Mouse (Mus musculus) heart, postnatal 25 days (tissue): ENCODE measurements around the gene Rhobtb3. TPM values are rescaled to one million over a fixed set of nuclear protein-coding genes. Genes with fewer than 3 reads are reported as not detected.

Experiments used
- DNase-seq: peaks from one replicate; pipeline ENCODE4 v3.0.0; 2022; ENCODE audit warnings: low spot score
- intact Hi-C: fragments of 180-260 bp; cut with DNase I; formaldehyde crosslinking; loops from one replicate; pipeline ENCODE4 v1.15.1; 2025
- total RNA-seq, 2 experiments: library from RNA; stranded (reverse); gene quantifications; 2 replicates each; pipeline ENCODE4 v1.2.3; 2021

Gene Rhobtb3
- 10 to 100 TPM; 14.5 to 16.3 TPM for total RNA-seq

- intact Hi-C loops, result loop anchor here (1.0 kb wide), 1 partner anchor 75 kb away; the partner anchor contains the start of gene Rfesd
- DNase-seq, result peak; percentile 56
Observed at GRCm38 (mm10) chr13:75943189-75944043, at the start of gene Rhobtb3. Rhobtb3 (minus strand) TSS chr13:75943925.

DNA sequence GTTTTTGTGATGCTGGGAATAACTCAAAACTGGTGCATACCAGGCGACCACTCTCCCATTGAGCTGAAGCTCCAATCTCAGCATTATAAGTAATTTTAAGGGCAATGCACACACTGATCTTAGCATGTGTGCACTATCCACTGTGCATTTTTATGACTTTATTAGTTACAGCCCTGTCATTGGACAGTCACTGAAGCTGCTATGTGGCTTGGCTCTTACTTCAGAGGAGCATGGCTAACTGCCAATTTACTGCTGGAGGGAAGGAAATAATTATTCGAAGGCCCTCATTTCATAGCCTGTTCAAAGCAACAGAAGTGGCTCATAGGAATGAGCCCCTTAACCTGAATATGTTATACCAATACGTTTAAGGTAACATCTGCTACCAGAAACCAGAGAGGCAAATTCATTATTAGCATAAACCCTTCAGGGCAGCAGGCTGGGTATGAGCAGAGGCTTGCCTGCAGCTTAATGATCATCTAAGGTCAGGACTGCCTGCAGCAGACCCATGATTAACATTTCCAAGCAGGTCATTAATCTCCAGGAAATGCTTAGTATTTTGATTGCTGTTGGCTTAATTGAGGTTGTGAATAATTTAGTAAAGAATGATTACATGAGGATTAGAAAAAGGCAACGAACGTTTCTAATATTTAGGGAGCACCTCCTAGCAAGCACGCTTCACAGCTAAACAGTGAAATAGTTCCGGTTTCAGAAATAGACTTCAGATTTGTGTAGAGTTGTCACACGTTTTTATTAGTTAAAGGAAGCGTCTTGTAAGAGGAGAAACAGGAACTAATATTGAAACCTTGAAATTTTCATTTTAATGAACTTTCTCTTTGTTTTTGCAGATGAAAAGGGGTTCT lies 48.7 kb upstream of the Rhobtb3 start:
- intact Hi-C loops, result no loop called here
- no peak for DNase-seq

DNA sequence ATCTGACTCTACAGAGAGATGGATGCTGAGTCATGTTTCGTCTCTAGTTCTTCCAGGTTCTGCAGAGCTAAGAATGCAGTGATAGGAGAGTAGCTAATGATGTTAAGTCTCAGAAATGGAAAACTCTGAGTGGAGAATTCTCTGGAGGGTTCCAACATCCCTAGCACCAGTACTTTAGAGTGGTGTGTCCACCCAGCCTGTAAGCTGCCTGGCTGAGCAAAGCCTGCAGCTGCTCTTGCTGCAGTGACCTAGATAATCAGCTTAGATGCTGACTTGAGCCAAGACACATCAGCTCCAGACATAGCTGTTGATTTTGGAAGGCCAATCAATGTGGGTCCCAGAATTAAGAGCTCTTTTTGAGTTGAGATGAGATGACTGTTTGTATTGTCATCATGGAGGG lies 44.4 kb upstream of the Rhobtb3 start:
- DNase-seq, result no peak
- intact Hi-C loops, result no loop called here

DNA sequence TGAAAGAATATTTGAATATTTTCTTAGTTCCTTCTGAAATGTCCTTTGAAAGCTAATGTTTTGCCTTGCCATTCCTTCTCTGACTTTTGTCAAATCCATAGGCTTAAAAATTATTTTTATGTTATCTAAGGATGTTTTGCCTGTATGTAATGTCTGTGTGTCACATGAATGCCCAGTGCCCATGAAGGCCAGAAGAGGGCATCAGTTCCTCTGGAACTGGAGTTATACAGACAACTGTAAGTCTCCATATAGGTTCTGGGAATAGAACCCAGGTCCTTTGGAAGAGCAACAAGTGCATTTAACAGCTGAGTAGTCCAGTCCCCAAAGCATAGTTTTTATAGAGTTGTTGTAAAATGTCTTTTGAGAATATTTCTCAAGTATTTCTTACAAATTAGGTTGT lies 38.2 kb upstream of the Rhobtb3 start:
- no peak for DNase-seq
- intact Hi-C loops, result loop anchor here (5.0 kb wide), 2 partner anchors 40 to 75 kb away; partner anchors contain the start of gene Gpr150

DNA sequence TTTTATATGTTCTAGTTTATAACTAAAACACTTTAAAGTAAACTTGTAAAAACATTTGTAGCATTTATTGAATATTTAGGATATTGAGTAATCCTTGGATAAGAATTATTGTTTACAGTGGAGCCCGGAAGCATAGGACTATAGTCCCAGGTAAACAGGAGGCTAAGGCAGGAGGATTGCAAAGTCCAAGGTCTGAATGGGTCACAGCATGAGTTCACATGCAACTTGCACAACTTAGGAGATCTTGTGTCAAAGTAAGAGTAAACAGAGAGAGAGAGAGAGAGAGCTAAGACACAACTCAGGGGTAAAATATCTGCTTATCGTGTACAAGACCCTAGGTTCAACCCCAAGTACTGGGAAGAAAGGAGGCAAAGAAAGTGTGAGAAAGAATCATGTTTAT lies 32.9 kb upstream of the Rhobtb3 start:
- intact Hi-C loops, result no loop called here
- DNase-seq, result no peak

GRCm38 (mm10) chr13:75976218-75976617 lies 32.5 kb upstream of the Rhobtb3 start:
- intact Hi-C loops, result no loop called here

GRCm38 (mm10) chr13:75975629-75976028 lies 31.9 kb upstream of the Rhobtb3 start:
- intact Hi-C loops, result no loop called here
- DNase-seq, result no peak

More at GRCm38 (mm10) chr13:75976218-75976617, 32.5 kb upstream of the Rhobtb3 start:
- DNase-seq, result no peak

DNA sequence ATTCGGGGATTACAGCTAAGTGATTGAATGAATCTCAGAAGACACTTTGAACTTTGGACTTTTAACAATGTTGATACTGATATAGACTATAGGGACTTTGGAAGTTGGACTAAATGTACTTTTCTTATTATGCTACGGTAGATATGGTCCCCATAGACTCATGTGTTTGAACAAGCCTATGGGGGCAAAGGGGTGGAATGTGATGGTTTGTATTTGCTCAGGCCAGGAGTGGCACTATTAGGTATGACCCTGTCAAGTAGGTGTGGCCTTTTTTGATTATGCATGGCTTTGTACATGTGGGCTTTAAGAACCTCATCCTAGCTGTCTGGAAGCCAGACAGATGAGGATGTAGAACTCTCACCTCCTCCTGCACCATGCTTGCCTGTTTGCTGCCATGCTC lies 30.8 kb upstream of the Rhobtb3 start:
- intact Hi-C loops, result no loop called here
- DNase-seq, result no peak

GRCm38 (mm10) chr13:75966850-75967249 lies 23.1 kb upstream of the Rhobtb3 start, which contains the start of gene Spata9:
Spata9 (plus strand) TSS chr13:75967150.
- DNase-seq, result no peak
- intact Hi-C loops, result no loop called here

- intact Hi-C loops, result no loop called here
- DNase-seq, result no peak
Observed at GRCm38 (mm10) chr13:75955357-75955992, 11.8 kb upstream of the Rhobtb3 start.

DNA sequence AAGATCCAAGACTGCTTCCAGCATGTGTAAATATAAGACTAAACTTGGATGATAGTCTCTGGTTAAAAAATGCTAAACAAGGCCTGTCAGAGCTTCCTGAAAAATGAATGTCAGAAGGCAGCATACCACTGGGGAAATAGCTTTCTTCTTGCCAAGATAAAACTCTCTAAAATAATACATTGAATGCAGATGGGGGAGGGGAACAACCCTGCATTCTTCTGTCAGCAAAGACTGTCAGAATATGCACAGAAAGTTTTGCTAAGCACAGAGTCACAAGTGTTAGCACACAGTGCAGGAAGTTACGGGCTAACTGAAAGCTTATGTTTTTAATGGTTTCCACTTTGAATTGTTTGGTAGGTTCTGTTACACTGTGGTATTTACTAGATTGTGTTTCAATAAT lies 6.6 kb upstream of the Rhobtb3 start:
- DNase-seq, result no peak
- intact Hi-C loops, result no loop called here

- intact Hi-C loops, result no loop called here
- no peak for DNase-seq
Observed at GRCm38 (mm10) chr13:75944044-75944820, 507 bp upstream of the Rhobtb3 start.

- DNase-seq, result no peak
- intact Hi-C loops, result loop anchor here (1.0 kb wide), 1 partner anchor 76 kb away; the partner anchor contains the start of gene Rfesd
Observed at GRCm38 (mm10) chr13:75942731-75943130, 994 bp downstream of the Rhobtb3 start.

DNA sequence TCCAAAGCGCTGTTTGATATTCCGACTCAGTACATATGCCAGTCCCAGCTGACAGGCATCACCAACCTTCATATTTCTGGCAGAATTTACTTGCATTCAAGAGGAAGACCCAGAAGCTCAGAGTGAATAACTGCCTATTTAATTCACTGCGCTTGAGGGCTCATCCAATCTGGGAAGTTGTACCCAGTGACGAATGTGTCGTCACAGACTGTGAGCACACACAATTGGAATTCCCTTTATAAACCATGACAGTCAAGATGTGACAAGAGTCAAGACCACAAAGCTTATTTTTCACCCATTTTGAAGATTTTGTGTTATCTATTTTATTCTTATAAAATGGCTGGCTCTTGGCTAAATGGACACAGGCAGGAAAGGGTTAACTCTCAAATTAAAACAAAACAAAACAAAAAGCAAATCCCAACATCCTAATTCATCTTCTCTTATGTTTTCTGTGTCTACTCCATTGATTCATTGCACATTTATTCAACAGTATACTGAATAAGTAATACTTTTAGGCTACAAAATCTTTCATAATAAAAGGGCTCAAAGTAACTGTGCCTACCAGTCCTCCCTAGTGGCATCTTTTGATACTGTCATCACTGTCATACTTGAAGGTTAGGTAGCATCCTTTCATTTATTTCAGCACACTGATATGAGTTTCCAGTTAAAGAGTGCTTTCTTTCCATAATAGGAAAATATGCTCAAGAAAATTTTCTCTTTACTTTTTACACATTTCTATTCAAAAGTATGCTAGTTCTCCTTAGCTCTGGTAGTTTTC lies 2.0 kb downstream of the Rhobtb3 start:
- DNase-seq, result no peak
- intact Hi-C loops, result no loop called here

GRCm38 (mm10) chr13:75940791-75941517 lies 2.8 kb downstream of the Rhobtb3 start:
- intact Hi-C loops, result no loop called here
- no peak for DNase-seq

- no peak for DNase-seq
- intact Hi-C loops, result no loop called here
Observed at GRCm38 (mm10) chr13:75938866-75939265, 4.9 kb downstream of the Rhobtb3 start.

DNA sequence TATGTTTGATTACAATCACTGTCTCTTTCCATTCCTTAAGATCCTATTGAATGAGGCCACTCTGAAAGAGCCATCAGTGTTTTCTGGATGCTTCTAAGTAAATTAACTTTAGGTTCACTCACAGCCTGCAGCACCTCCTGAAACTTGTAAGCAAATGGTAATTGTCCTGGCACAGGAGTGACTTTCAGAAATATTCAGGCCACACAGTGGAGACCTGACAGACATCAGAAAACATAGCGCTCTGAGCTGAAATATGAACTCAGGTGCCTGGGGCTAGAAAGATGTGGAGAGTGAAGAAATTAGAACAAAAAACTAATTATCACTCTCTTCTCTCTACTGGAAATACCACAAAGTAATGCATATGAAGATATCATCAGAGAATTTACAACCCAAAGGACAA lies 10.4 kb downstream of the Rhobtb3 start:
- intact Hi-C loops, result no loop called here
- no peak for DNase-seq

DNA sequence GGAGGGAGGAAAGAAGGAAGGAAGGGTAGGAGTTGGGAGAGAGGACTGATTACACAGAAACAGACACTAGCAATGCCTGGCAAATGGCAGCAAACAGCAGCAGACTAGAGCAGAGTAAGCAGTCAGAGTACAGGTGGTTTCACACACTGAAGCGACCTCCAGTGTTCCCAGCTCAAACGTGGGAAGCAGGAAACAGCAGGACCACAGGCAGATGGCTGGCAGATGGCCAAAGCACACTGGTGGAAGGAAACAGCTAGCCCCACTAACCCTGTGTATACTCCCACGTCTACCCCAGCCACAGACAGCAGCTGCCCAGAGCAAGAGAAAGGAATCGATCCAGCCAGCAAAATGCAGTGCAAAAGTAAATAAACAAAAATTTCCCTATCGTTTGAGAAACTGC lies 12.7 kb downstream of the Rhobtb3 start:
- intact Hi-C loops, result no loop called here
- DNase-seq, result peak; percentile 28
